Mouse (Mus musculus) liver, embryonic 14.5 days (tissue): ENCODE data around the gene Tmem132d. TPM values are rescaled to one million over a fixed set of nuclear protein-coding genes. Genes with fewer than 3 reads are reported as not detected.

ENCODE experiments used
- ATAC-seq: fragments of 200-750 bp; cut with Nextera tagmentation; 2 replicates; pipeline ENCODE4 v1.8.0; 2017; ENCODE audit warnings: moderate number of reproducible peaks, mild to moderate bottlenecking, moderate library complexity; ENCODE audit not compliant: insufficient read depth
- DNase-seq, 3 experiments: peaks; one replicate each; pipeline ENCODE4 v3.0.0-alpha.2; 2012 to 2013; ENCODE audit warnings: low read depth in 3 of 3, low spot score in 3 of 3
- H3K27ac ChIP-seq: fragments of 300-500 bp; sonication (generic); 2 replicates; pipeline ENCODE4 v1.5.1; 2014; ENCODE audit warnings: moderate library complexity, mild to moderate bottlenecking, control low read depth, inconsistent platforms
- H3K27me3 ChIP-seq: fragments of 300-500 bp; sonication (generic); 2 replicates; pipeline ENCODE4 v1.6.1; 2014; ENCODE audit warnings: mild to moderate bottlenecking, low read length, moderate library complexity; ENCODE audit not compliant: control insufficient read depth, insufficient read depth
- H3K36me3 ChIP-seq: fragments of 300-500 bp; sonication (generic); replicated peaks from 2 replicates; pipeline ENCODE4 v1.6.1; 2014; ENCODE audit warnings: low read depth; ENCODE audit not compliant: control insufficient read depth, insufficient read depth
- H3K4me1 ChIP-seq, 2 experiments: fragments of 200-500 bp in 1 of 2; fragments of 300-500 bp in 1 of 2; sonication (generic) in 1 of 2; replicated peaks; 2 replicates each; pipeline ENCODE4 v1.6.1; 2012 to 2014; ENCODE audit warnings: antibody characterized with exemption in 1 of 2, inconsistent platforms in 1 of 2, low read length in 1 of 2; ENCODE audit not compliant: control insufficient read depth in 2 of 2, insufficient read depth in 2 of 2
- H3K4me2 ChIP-seq: fragments of 300-500 bp; sonication (generic); 2 replicates; pipeline ENCODE4 v1.6.1; 2014; ENCODE audit warnings: low read depth, mild to moderate bottlenecking, control low read depth, moderate library complexity
- H3K4me3 ChIP-seq, 2 experiments: fragments of 200-500 bp in 1 of 2; fragments of 300-500 bp in 1 of 2; sonication (generic) in 1 of 2; 2 replicates each; pipeline ENCODE4 v1.5.1; 2012 to 2014; ENCODE audit warnings: low read depth in 2 of 2, low read length in 2 of 2, mild to moderate bottlenecking in 2 of 2, control low read depth in 1 of 2, inconsistent platforms in 1 of 2, moderate library complexity in 1 of 2; ENCODE audit not compliant: insufficient read depth in 1 of 2
- H3K9ac ChIP-seq: fragments of 300-500 bp; sonication (generic); replicated peaks from 2 replicates; pipeline ENCODE4 v1.6.1; 2014; ENCODE audit warnings: mild to moderate bottlenecking, control low read depth, moderate library complexity
- H3K9me3 ChIP-seq: fragments of 300-500 bp; sonication (generic); 2 replicates; pipeline ENCODE4 v1.6.1; 2016; ENCODE audit warnings: low read length, mixed read lengths; ENCODE audit not compliant: control insufficient read depth
- CTCF ChIP-seq: IDR thresholded peaks from 2 replicates; pipeline ENCODE4 v1.5.1; 2016; ENCODE audit warnings: antibody characterized with exemption, low read depth, control low read depth
- EP300 ChIP-seq: IDR thresholded peaks from 2 replicates; pipeline ENCODE4 v1.6.1; 2016; ENCODE audit warnings: antibody characterized with exemption, low read depth
- WGBS: fragments of 180-500 bp; shearing (Covaris S2); extraction: QIAGEN DNeasy Blood & Tissue Kit; methylation state at CpG from one replicate; pipeline ENCODE4 v1.1.7; 2014; ENCODE audit not compliant: insufficient replicate concordance; 5-methylcytosine and 5-hydroxymethylcytosine counted together
- polyA plus RNA-seq, 2 experiments: library from polyadenylated mRNA; depleted of rRNA in 1 of 2; stranded (reverse) in 1 of 2; unstranded in 1 of 2; fragments of >200 nt; fragmentation: Nextera tagmentation in 1 of 2; extraction: Ambion mirVana in 1 of 2; gene quantifications; 2 replicates each; pipeline versions ENCODE4 v1.2.1 to v1.2.3; 2012 to 2014

The Tmem132d gene
- polyA plus RNA-seq, 2 experiments: under 0.01 TPM; not detected in 1

DNA sequence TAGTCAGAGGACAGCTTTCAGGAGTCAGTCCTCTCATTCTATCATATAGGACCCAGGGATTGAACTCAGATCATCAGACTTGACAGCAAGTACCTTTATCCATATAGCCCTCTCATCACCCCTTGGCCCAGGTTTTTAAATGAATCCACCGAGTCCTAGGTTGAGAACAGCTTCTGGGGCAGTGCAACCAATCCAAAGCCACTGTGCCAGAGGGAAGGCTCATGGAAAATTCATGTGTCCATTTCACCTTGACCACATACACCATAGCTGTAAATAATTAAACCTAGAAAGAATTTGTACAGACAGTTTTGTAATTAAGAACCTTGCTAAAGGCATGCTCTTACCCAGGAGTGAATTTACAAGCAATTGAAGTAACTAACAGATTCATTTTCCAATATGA lies 580.6 kb downstream of the Tmem132d start:
- 60% methylated on average over 1 of the region's 1 CpGs for WGBS
- no peak overlapping the region for H3K4me2 ChIP-seq
- TF ChIP-seq EP300 (no peak), CTCF (no peak)
- DNase-seq (no peak), ATAC-seq (no peak)
- no peak overlapping the region for H3K9ac ChIP-seq
- no peak overlapping the region for H3K4me3 ChIP-seq
- peaks cover 0 to 3% of the 10 kb centered on the region in 2 experiments; a peak in 1 of 4 replicates for H3K4me1 ChIP-seq
- H3K27ac ChIP-seq: no peak overlapping the region
- H3K9me3 ChIP-seq: no peaks in the 10 kb centered on the region; the same call in 1 of the 2 replicates
- H3K27me3 ChIP-seq: no peaks in the 10 kb centered on the region
- no peaks in the 10 kb centered on the region for H3K36me3 ChIP-seq

DNA sequence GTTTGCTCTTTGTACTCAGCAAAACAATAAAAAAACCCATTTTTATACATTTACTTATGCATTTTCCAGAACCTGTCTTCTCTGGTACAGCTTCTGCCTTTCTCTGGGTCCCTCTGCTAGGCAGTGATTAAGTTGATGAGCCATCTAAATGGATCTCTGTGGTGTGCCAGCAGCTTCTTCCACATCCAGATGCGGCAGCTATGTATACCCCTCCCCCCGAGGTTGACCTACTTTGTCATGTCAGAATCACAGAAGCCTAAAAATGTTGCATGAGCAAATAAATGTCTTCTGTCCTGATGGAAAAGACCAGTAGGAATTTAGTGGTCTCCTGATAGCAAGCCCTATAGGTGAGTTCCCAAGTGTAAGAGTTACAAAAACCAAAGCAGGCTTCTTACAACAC lies 601.1 kb downstream of the Tmem132d start:
- H3K27me3 ChIP-seq: no peaks in the 10 kb centered on the region
- no peak for ATAC-seq
- no peak for TF ChIP-seq CTCF
- no peaks in the 10 kb centered on the region for H3K36me3 ChIP-seq
- no peaks in the 10 kb centered on the region for H3K4me1 ChIP-seq
- no peak overlapping the region for H3K27ac ChIP-seq
- H3K9ac ChIP-seq: no peak overlapping the region
- H3K9me3 ChIP-seq: no peaks in the 10 kb centered on the region
- DNase-seq: no peak
- no peak overlapping the region for H3K4me2 ChIP-seq
- WGBS: 69% methylated on average over 2 of the region's 2 CpGs
- H3K4me3 ChIP-seq: no peak overlapping the region

DNA sequence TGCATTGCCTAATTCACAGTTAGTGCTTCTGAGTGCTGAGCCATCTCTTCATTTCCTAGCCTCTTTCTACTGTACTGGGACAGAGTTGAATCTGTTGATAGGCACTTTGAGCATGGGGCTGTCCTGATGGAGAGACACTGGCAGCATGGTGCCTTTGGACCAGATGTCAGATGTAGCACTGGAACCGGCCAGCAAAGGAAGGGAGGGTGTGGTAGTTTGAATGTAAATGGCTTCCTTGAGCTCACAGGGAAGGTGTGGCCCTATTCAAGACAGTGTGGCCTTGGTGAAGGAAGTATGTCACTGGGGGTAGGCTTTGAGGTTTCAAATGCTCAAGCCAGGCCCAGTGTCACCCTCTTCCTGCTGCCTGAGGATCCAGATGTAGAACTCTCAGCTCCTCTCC lies 602.0 kb downstream of the Tmem132d start:
- H3K4me3 ChIP-seq: no peak overlapping the region
- H3K27ac ChIP-seq: no peak overlapping the region
- DNase-seq (no peak), ATAC-seq (no peak)
- no peaks in the 10 kb centered on the region for H3K9me3 ChIP-seq
- H3K9ac ChIP-seq: no peak overlapping the region
- 50% methylated on average over 1 of the region's 1 CpGs for WGBS
- H3K4me1 ChIP-seq: no peaks in the 10 kb centered on the region
- H3K27me3 ChIP-seq: no peaks in the 10 kb centered on the region
- H3K36me3 ChIP-seq: no peaks in the 10 kb centered on the region
- no peak for TF ChIP-seq EP300
- TF ChIP-seq CTCF: no peak
- no peak overlapping the region for H3K4me2 ChIP-seq

DNA sequence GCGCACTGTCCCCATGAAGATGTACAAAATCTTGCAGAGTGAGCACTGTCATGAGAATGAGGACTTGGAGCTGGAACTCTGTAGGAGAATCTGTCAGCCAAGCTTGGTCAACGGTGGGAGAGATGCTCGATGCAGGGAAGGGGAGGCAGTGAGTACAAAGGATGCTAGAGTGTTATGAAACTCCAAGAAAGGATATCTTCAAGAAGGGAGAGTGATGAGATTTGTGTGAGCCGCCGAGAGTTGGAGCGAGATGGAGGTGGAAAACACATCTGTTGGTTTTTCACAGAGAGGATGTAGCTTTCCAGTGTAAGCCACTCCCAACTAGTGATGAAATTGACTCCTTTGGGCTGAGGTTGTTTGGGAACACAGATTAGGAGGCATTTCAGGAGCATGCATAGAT lies 604.1 kb downstream of the Tmem132d start:
- H3K9ac ChIP-seq: no peak overlapping the region
- H3K4me3 ChIP-seq: no peak overlapping the region
- H3K4me1 ChIP-seq: no peaks in the 10 kb centered on the region
- 63% methylated on average over 6 of the region's 6 CpGs for WGBS
- ATAC-seq (no peak), DNase-seq (no peak)
- H3K27ac ChIP-seq: no peak overlapping the region
- TF ChIP-seq CTCF: no peak
- TF ChIP-seq EP300: no peak
- H3K27me3 ChIP-seq: no peaks in the 10 kb centered on the region
- H3K36me3 ChIP-seq: no peaks in the 10 kb centered on the region
- no peak overlapping the region for H3K4me2 ChIP-seq
- no peaks in the 10 kb centered on the region for H3K9me3 ChIP-seq

DNA sequence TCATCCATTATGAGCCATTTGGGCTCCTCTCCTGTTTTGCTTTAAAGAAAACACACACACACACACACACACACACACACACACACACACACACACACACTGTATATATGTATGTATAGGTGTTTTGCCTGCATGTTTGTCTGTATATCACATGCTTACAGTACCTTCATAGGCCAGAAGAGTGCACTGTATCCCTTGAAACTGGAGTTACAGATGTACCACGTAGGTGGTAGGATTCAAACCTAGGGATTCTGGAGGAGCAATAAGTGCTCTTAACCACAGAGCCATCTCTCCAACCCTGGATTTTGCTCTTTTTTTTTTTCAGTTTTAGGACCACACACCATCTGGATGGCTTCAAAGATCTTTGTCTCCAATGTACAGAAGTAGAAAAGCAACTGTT lies 610.9 kb downstream of the Tmem132d start:
- DNase-seq (no peak), ATAC-seq (no peak)
- no peaks in the 10 kb centered on the region for H3K9me3 ChIP-seq
- H3K4me2 ChIP-seq: no peak overlapping the region
- WGBS: 27% methylated on average over 1 of the region's 1 CpGs
- no peaks in the 10 kb centered on the region for H3K36me3 ChIP-seq
- H3K27ac ChIP-seq: no peak overlapping the region
- H3K27me3 ChIP-seq: no peaks in the 10 kb centered on the region
- H3K4me1 ChIP-seq: no peaks in the 10 kb centered on the region
- TF ChIP-seq EP300: no peak
- no peak for TF ChIP-seq CTCF
- no peak overlapping the region for H3K4me3 ChIP-seq
- H3K9ac ChIP-seq: no peak overlapping the region
